Mouse (Mus musculus): ENCODE data around the gene Ptpdc1. TPM values are rescaled to one million over a fixed set of nuclear protein-coding genes. Genes with fewer than 3 reads are reported as not detected.

The Ptpdc1 gene
- polyA plus RNA-seq, 1 experiment from 2014 or later, result 16.9 TPM

- peaks cover 14% of the 10 kb centered on the region for H3K4me1 ChIP-seq
- no peak overlapping the region for H3K27ac ChIP-seq (replicated peaks)
- H3K4me2 ChIP-seq (replicated peaks), result no peak overlapping the region
- no peaks in the 10 kb centered on the region for H3K27me3 ChIP-seq
- 86% methylated on average over 2 of the region's 2 CpGs for WGBS
- H3K9me3 ChIP-seq, result no peaks in the 10 kb centered on the region
- H3K9ac ChIP-seq (replicated peaks), result no peak overlapping the region
- ATAC-seq (ENCODE audit: low FRiP score, low read depth), result no peak
- no peak overlapping the region for H3K4me3 ChIP-seq
- H3K36me3 ChIP-seq, result no peaks in the 10 kb centered on the region
Observed at GRCm38 (mm10) chr13:48561481-48561880, 64.0 kb downstream of the Ptpdc1 start.

DNA sequence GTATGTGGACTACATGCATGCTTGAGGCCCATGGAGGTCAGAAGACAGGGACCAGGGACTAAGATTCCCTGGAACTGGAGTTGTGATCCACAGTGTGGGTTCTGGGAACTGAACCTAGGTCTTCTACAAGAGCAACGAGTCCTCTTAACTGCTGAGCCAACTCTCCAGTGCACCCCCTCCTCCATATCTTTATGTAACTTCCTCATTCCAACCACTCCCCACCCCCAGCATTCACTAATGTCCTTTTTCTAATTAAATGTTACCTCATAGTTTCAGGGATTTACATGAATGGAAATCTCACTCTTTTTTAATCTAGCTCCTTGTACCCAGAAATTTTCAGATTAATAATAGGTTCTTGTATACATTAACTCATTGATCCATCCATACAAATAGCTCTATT, 69.5 kb downstream of the Ptpdc1 start:
- Histone ChIP-seq H3K4me1 (peaks cover 15% of the 10 kb centered on the region; the same call in 1 of the 2 replicates), H3K36me3 (no peaks in the 10 kb centered on the region), H3K4me3 (no peak overlapping the region), H3K27ac (replicated peaks) (no peak overlapping the region), H3K9ac (replicated peaks) (no peak overlapping the region), H3K27me3 (no peaks in the 10 kb centered on the region), H3K4me2 (replicated peaks) (no peak overlapping the region), H3K9me3 (no peaks in the 10 kb centered on the region)
- ATAC-seq (ENCODE audit: low FRiP score, low read depth), result no peak
- 84% methylated on average over 1 of the region's 1 CpGs for WGBS

DNA sequence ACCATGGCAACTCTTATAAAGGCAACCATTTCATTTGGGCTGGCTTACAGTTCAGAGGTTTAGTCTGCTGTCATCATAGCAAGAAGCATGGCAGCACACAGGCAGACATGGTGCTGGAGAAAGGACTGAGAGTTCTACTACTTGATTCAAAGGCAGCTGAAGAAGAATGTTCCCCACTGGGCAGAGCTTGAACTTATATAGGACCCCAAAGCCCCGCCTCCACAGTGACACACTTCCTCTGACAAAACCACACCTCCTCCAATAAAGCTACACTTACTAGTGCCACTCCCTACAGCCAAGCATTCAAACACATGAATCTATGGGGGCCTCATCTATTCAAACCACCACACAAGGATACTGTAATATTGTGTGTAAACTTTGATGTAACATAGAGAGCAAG, 70.9 kb downstream of the Ptpdc1 start:
- Histone ChIP-seq H3K36me3 (no peaks in the 10 kb centered on the region), H3K9me3 (no peaks in the 10 kb centered on the region), H3K27ac (replicated peaks) (no peak overlapping the region), H3K27me3 (no peaks in the 10 kb centered on the region), H3K4me2 (replicated peaks) (no peak overlapping the region), H3K4me3 (no peak overlapping the region), H3K9ac (replicated peaks) (no peak overlapping the region), H3K4me1 (peaks cover 15% of the 10 kb centered on the region; the same call in 1 of the 2 replicates)
- WGBS, result 91% methylated on average over 1 of the region's 1 CpGs
- ATAC-seq (ENCODE audit: low FRiP score, low read depth), result no peak

DNA sequence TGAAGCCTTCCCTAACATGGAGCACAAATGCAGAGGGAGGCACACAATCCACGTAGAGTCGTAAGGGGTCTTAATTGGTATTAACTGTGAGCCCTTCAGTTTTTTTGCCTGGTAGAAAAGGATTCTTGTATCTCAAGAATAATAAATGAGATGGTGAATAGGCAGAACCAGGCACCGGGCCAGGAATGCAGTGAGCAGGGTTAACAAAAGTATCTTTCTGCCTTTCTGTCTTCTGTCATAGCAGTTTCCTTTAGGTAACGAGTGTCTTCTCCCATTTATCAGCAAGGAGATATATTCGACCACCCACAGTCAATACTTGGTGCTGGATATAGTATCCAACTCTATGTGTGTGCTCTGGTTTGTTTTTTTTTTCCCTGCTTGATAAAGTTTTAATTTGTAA, 72.0 kb downstream of the Ptpdc1 start:
- H3K4me2 ChIP-seq (replicated peaks), result no peak overlapping the region
- H3K9me3 ChIP-seq, result no peaks in the 10 kb centered on the region
- H3K27me3 ChIP-seq, result no peaks in the 10 kb centered on the region
- ATAC-seq (ENCODE audit: low FRiP score, low read depth), result no peak
- H3K4me1 ChIP-seq, result peaks cover 15% of the 10 kb centered on the region; the same call in 1 of the 2 replicates
- no peak overlapping the region for H3K4me3 ChIP-seq
- no peaks in the 10 kb centered on the region for H3K36me3 ChIP-seq
- H3K27ac ChIP-seq (replicated peaks), result no peak overlapping the region
- H3K9ac ChIP-seq (replicated peaks), result no peak overlapping the region
- 76% methylated on average over 5 of the region's 5 CpGs for WGBS

DNA sequence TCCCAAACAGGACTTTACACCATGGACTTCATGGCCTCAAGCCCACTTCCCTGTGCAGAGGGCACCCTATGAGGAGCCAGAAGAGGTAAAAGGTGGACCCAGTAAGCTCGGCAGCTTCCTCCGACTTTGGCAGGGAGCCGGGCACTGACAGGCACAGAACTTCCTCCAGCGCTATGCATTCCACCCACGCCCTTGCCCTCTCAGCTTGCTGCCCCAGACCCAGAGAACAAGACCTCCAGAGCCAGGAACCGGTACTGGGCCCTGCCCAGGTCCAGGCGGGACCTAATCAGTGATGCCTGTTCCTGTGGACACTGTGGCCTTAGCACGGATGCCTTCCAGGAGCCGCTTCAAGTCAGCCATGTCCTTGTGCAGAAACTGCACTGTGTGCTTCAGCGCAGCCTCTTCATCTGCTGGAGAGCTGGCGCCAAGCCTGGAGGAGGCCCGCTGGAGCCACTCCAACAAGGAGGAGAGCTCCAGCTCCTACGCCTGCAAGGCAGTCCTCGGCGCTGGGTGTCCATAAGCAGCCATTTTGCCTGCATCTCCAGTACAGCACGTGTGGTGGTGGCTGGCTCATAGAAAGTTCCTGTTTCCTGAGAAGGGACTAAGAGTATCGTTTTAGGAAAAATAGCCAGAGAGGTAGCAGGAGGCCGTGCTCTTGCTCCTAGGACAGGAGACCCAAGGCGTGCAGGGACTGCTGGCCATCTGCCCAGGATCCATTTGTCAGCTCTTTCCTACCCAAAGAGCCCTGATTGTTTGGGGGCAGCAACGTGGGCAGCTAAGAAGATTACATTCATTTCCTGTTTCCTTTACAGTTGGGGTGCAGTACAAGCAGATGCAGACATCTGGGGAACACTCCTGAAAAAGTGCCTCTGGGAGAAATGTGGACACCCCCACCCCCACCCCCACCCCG, 73.0 kb downstream of the Ptpdc1 start:
- H3K36me3 ChIP-seq, result no peaks in the 10 kb centered on the region
- no peak overlapping the region for H3K27ac ChIP-seq (replicated peaks)
- H3K4me1 ChIP-seq, result peaks cover 15% of the 10 kb centered on the region; the same call in 1 of the 2 replicates
- 83% methylated on average over 21 of the region's 21 CpGs for WGBS
- H3K27me3 ChIP-seq, result 0 out of 2 replicates have a peak, but pooled peaks cover 4% of the 10 kb centered on the region
- H3K4me3 ChIP-seq, result no peak overlapping the region
- no peak for ATAC-seq (ENCODE audit: low FRiP score, low read depth)
- H3K4me2 ChIP-seq (replicated peaks), result no peak overlapping the region
- H3K9ac ChIP-seq (replicated peaks), result no peak overlapping the region
- H3K9me3 ChIP-seq, result no peaks in the 10 kb centered on the region

- Histone ChIP-seq H3K4me1 (peaks cover 27% of the 10 kb centered on the region), H3K4me2 (replicated peaks) (no peak overlapping the region), H3K27me3 (0 out of 2 replicates have a peak, but pooled peaks cover 4% of the 10 kb centered on the region), H3K36me3 (no peaks in the 10 kb centered on the region), H3K4me3 (no peak overlapping the region), H3K9ac (replicated peaks) (no peak overlapping the region), H3K27ac (replicated peaks) (no peak overlapping the region), H3K9me3 (no peaks in the 10 kb centered on the region)
- no peak for ATAC-seq (ENCODE audit: low FRiP score, low read depth)
- whole genome bisulfite sequencing, result 95% methylated on average over 5 of the region's 5 CpGs
Observed at GRCm38 (mm10) chr13:48548296-48548695, 77.2 kb downstream of the Ptpdc1 start.

DNA sequence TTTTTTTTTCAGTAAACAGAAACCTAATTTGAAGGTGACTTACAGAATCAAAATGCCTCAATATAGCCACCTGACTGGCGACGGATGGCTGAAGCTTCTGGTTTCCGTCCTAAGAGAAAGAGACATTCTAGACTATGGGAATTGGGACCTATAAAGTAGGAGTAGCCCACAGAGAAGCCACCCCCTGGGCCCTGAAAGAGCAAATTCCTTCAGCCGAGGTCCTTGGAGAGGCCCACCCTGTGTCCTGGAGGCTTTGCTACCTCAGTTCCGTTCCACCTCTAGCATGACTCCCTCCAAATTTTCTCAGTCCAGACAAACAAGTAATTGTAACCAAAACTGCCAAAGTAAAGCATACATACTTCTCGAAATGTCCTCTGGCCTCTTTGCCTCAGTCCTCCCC, 77.8 kb downstream of the Ptpdc1 start:
- ATAC-seq (ENCODE audit: low FRiP score, low read depth), result no peak
- no peaks in the 10 kb centered on the region for H3K9me3 ChIP-seq
- H3K27ac ChIP-seq (replicated peaks), result no peak overlapping the region
- no peaks in the 10 kb centered on the region for H3K36me3 ChIP-seq
- peaks cover 21% of the 10 kb centered on the region for H3K4me1 ChIP-seq
- H3K9ac ChIP-seq (replicated peaks), result no peak overlapping the region
- H3K4me3 ChIP-seq, result no peak overlapping the region
- H3K27me3 ChIP-seq, result 0 out of 2 replicates have a peak, but pooled peaks cover 4% of the 10 kb centered on the region
- no peak overlapping the region for H3K4me2 ChIP-seq (replicated peaks)
- WGBS, result 93% methylated on average over 6 of the region's 6 CpGs

DNA sequence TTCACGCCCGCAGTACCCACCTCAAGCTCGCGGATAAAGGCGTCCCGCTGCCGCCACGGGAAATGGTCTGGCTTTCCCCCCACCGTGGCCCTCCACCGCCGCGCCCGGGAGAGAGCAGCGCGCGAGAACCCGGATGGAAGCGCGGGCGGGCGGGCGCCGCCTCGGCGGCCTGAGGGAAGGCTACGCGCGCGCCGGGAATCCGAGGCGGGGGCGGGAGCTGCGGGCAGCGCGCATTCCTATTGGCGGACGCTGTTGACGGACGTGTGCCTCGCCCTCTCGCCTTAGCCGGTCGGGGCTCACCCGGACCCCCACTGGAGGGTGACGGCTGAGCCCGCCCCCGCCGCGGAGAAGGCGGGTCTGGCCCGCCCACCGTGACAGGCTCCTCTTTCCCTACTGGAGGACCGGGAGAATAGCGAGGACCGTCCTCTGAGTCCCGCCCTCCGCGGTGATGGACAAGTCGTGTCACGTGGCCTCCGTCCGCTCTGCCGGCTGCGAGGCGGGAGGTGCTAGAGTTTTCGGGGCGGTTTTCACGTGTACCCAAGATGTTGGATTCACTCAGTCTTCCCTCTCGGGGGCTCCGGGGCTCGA, 79.0 kb downstream of the Ptpdc1 start:
- peak overlapping the region; percentile 87 for H3K4me3 ChIP-seq
- no peaks in the 10 kb centered on the region for H3K36me3 ChIP-seq
- H3K27ac ChIP-seq (replicated peaks), result peak overlapping the region; percentile 99
- H3K4me2 ChIP-seq (replicated peaks), result peak overlapping the region; percentile 48
- under 1% methylated on average over 70 of the region's 72 CpGs for WGBS
- peaks cover 14% of the 10 kb centered on the region for H3K4me1 ChIP-seq
- peak overlapping the region; percentile 96 for H3K9ac ChIP-seq (replicated peaks)
- no peaks in the 10 kb centered on the region for H3K9me3 ChIP-seq
- ATAC-seq (ENCODE audit: low FRiP score, low read depth), result peak; percentile 99
- 0 out of 2 replicates have a peak, but pooled peaks cover 4% of the 10 kb centered on the region for H3K27me3 ChIP-seq

- H3K36me3 ChIP-seq, result no peaks in the 10 kb centered on the region
- peak overlapping the region; percentile 71 for H3K4me2 ChIP-seq (replicated peaks)
- ATAC-seq (ENCODE audit: low FRiP score, low read depth), result peak; percentile 82
Observed at GRCm38 (mm10) chr13:48545476-48546281, 79.8 kb downstream of the Ptpdc1 start.

GRCm38 (mm10) chr13:48544867-48545266, 80.6 kb downstream of the Ptpdc1 start:
- H3K27ac ChIP-seq (replicated peaks), result no peak overlapping the region
- no peak for ATAC-seq (ENCODE audit: low FRiP score, low read depth)
- no peaks in the 10 kb centered on the region for H3K36me3 ChIP-seq
- H3K4me3 ChIP-seq, result peak overlapping the region; percentile 87
- peak overlapping the region; percentile 71 for H3K4me2 ChIP-seq (replicated peaks)
- H3K27me3 ChIP-seq, result 0 out of 2 replicates have a peak, but pooled peaks cover 4% of the 10 kb centered on the region
- peak overlapping the region; percentile 96 for H3K9ac ChIP-seq (replicated peaks)
- no peaks in the 10 kb centered on the region for H3K9me3 ChIP-seq
- peaks cover 23% of the 10 kb centered on the region for H3K4me1 ChIP-seq
- 48% methylated on average over 4 of the region's 4 CpGs for WGBS

More at GRCm38 (mm10) chr13:48545476-48546281, 79.8 kb downstream of the Ptpdc1 start:
- Histone ChIP-seq H3K4me3 (peak overlapping the region; percentile 87), H3K27ac (replicated peaks) (peak overlapping the region; percentile 99), H3K9me3 (no peaks in the 10 kb centered on the region), H3K4me1 (peaks cover 17% of the 10 kb centered on the region), H3K27me3 (0 out of 2 replicates have a peak, but pooled peaks cover 4% of the 10 kb centered on the region), H3K9ac (replicated peaks) (peak overlapping the region; percentile 96)
- under 1% methylated on average over 53 of the region's 72 CpGs for WGBS

GRCm38 (mm10) chr13:48544391-48544790, 81.1 kb downstream of the Ptpdc1 start:
- peak overlapping the region; percentile 71 for H3K4me2 ChIP-seq (replicated peaks)
- H3K4me1 ChIP-seq, result peaks cover 23% of the 10 kb centered on the region
- H3K27me3 ChIP-seq, result 0 out of 2 replicates have a peak, but pooled peaks cover 4% of the 10 kb centered on the region
- peak overlapping the region; percentile 87 for H3K4me3 ChIP-seq
- H3K9me3 ChIP-seq, result no peaks in the 10 kb centered on the region
- no peak overlapping the region for H3K9ac ChIP-seq (replicated peaks)
- ATAC-seq (ENCODE audit: low FRiP score, low read depth), result no peak
- no peaks in the 10 kb centered on the region for H3K36me3 ChIP-seq
- H3K27ac ChIP-seq (replicated peaks), result no peak overlapping the region
